Mouse (Mus musculus): ENCODE measurements around the gene Ablim2. TPM values are rescaled to one million over a fixed set of nuclear protein-coding genes. Genes with fewer than 3 reads are reported as not detected.

The Ablim2 gene
- polyA plus RNA-seq, 1 experiment from 2014 or later = 0.40 TPM

- no peaks in the 10 kb centered on the region for H3K36me3 ChIP-seq (ENCODE audit: inconsistent target)
- 85% methylated on average over 3 of the region's 3 CpGs for WGBS (ENCODE audit: missing documents)
- H3K4me3 ChIP-seq (ENCODE audit: inconsistent target) = no peak overlapping the region
- H3K79me2 ChIP-seq (ENCODE audit: inconsistent target) = no peaks in the 10 kb centered on the region
- H3K27ac ChIP-seq = no peak overlapping the region
Observed at GRCm38 (mm10) chr5:35830101-35830500, 72.4 kb downstream of the Ablim2 start.

- Histone ChIP-seq H3K36me3 (ENCODE audit: inconsistent target) (no peaks in the 10 kb centered on the region), H3K79me2 (ENCODE audit: inconsistent target) (no peaks in the 10 kb centered on the region), H3K27ac (no peak overlapping the region), H3K4me3 (ENCODE audit: inconsistent target) (no peak overlapping the region)
- WGBS (ENCODE audit: missing documents) = 93% methylated on average over 4 of the region's 4 CpGs
Observed at GRCm38 (mm10) chr5:35833881-35834280, 76.2 kb downstream of the Ablim2 start.

- WGBS (ENCODE audit: missing documents) = 95% methylated on average over 14 of the region's 15 CpGs
- H3K4me3 ChIP-seq (ENCODE audit: inconsistent target) = no peak overlapping the region
Observed at GRCm38 (mm10) chr5:35836992-35837391, 79.3 kb downstream of the Ablim2 start.

GRCm38 (mm10) chr5:35839262-35839661 is 81.6 kb downstream of the Ablim2 start:
- no peaks in the 10 kb centered on the region for H3K36me3 ChIP-seq (ENCODE audit: inconsistent target)
- H3K4me3 ChIP-seq (ENCODE audit: inconsistent target) = no peak overlapping the region
- H3K79me2 ChIP-seq (ENCODE audit: inconsistent target) = no peaks in the 10 kb centered on the region
- WGBS (ENCODE audit: missing documents) = 58% methylated on average over 2 of the region's 2 CpGs
- no peak overlapping the region for H3K27ac ChIP-seq

More at GRCm38 (mm10) chr5:35836992-35837391, 79.3 kb downstream of the Ablim2 start:
- Histone ChIP-seq H3K79me2 (ENCODE audit: inconsistent target) (no peaks in the 10 kb centered on the region), H3K36me3 (ENCODE audit: inconsistent target) (no peaks in the 10 kb centered on the region), H3K27ac (no peak overlapping the region)

GRCm38 (mm10) chr5:35851485-35851884 is 93.8 kb downstream of the Ablim2 start:
- H3K36me3 ChIP-seq (ENCODE audit: inconsistent target) = no peaks in the 10 kb centered on the region
- WGBS (ENCODE audit: missing documents) = 65% methylated on average over 5 of the region's 5 CpGs
- no peaks in the 10 kb centered on the region for H3K79me2 ChIP-seq (ENCODE audit: inconsistent target)
- no peak overlapping the region for H3K27ac ChIP-seq
- H3K4me3 ChIP-seq (ENCODE audit: inconsistent target) = no peak overlapping the region

GRCm38 (mm10) chr5:35853463-35853862 is 95.8 kb downstream of the Ablim2 start:
- 94% methylated on average over 4 of the region's 4 CpGs for WGBS (ENCODE audit: missing documents)
- Histone ChIP-seq H3K4me3 (ENCODE audit: inconsistent target) (no peak overlapping the region), H3K36me3 (ENCODE audit: inconsistent target) (no peaks in the 10 kb centered on the region), H3K27ac (no peak overlapping the region), H3K79me2 (ENCODE audit: inconsistent target) (no peaks in the 10 kb centered on the region)

GRCm38 (mm10) chr5:35856245-35856644 is 98.6 kb downstream of the Ablim2 start:
- WGBS (ENCODE audit: missing documents) = 60% methylated on average over 3 of the region's 3 CpGs

GRCm38 (mm10) chr5:35858069-35858468 is 100.4 kb downstream of the Ablim2 start:
- Histone ChIP-seq H3K36me3 (ENCODE audit: inconsistent target) (no peaks in the 10 kb centered on the region), H3K4me3 (ENCODE audit: inconsistent target) (no peak overlapping the region), H3K27ac (no peak overlapping the region), H3K79me2 (ENCODE audit: inconsistent target) (no peaks in the 10 kb centered on the region)
- 28% methylated on average over 6 of the region's 6 CpGs for WGBS (ENCODE audit: missing documents)

More at GRCm38 (mm10) chr5:35856245-35856644, 98.6 kb downstream of the Ablim2 start:
- Histone ChIP-seq H3K36me3 (ENCODE audit: inconsistent target) (no peaks in the 10 kb centered on the region), H3K79me2 (ENCODE audit: inconsistent target) (no peaks in the 10 kb centered on the region), H3K27ac (no peak overlapping the region), H3K4me3 (ENCODE audit: inconsistent target) (no peak overlapping the region)

- H3K27ac ChIP-seq = no peak overlapping the region
- H3K4me3 ChIP-seq (ENCODE audit: inconsistent target) = no peak overlapping the region
- WGBS (ENCODE audit: missing documents) = 86% methylated on average over 1 of the region's 2 CpGs
- H3K79me2 ChIP-seq (ENCODE audit: inconsistent target) = no peaks in the 10 kb centered on the region
- no peaks in the 10 kb centered on the region for H3K36me3 ChIP-seq (ENCODE audit: inconsistent target)
Observed at GRCm38 (mm10) chr5:35861456-35861855, 103.8 kb downstream of the Ablim2 start.

- WGBS (ENCODE audit: missing documents) = 77% methylated on average over 4 of the region's 4 CpGs
- no peaks in the 10 kb centered on the region for H3K79me2 ChIP-seq (ENCODE audit: inconsistent target)
- no peak overlapping the region for H3K4me3 ChIP-seq (ENCODE audit: inconsistent target)
- H3K27ac ChIP-seq = no peak overlapping the region
- no peaks in the 10 kb centered on the region for H3K36me3 ChIP-seq (ENCODE audit: inconsistent target)
Observed at GRCm38 (mm10) chr5:35869973-35870372, 112.3 kb downstream of the Ablim2 start.

GRCm38 (mm10) chr5:35870408-35871012 is 112.8 kb downstream of the Ablim2 start:
- WGBS (ENCODE audit: missing documents) = 61% methylated on average over 8 of the region's 8 CpGs
- Histone ChIP-seq H3K27ac (no peak overlapping the region), H3K4me3 (ENCODE audit: inconsistent target) (no peak overlapping the region), H3K36me3 (ENCODE audit: inconsistent target) (no peaks in the 10 kb centered on the region), H3K79me2 (ENCODE audit: inconsistent target) (no peaks in the 10 kb centered on the region)

- Histone ChIP-seq H3K79me2 (ENCODE audit: inconsistent target) (no peaks in the 10 kb centered on the region), H3K36me3 (ENCODE audit: inconsistent target) (no peaks in the 10 kb centered on the region), H3K4me3 (ENCODE audit: inconsistent target) (no peak overlapping the region), H3K27ac (no peak overlapping the region)
- WGBS (ENCODE audit: missing documents) = 76% methylated on average over 4 of the region's 4 CpGs
Observed at GRCm38 (mm10) chr5:35873382-35873781, 115.7 kb downstream of the Ablim2 start.

- no peak overlapping the region for H3K27ac ChIP-seq
- 82% methylated on average over 5 of the region's 5 CpGs for WGBS (ENCODE audit: missing documents)
- no peaks in the 10 kb centered on the region for H3K36me3 ChIP-seq (ENCODE audit: inconsistent target)
- H3K79me2 ChIP-seq (ENCODE audit: inconsistent target) = no peaks in the 10 kb centered on the region
- H3K4me3 ChIP-seq (ENCODE audit: inconsistent target) = no peak overlapping the region
Observed at GRCm38 (mm10) chr5:35876236-35876635, 118.6 kb downstream of the Ablim2 start.

- Histone ChIP-seq H3K4me3 (ENCODE audit: inconsistent target) (no peak overlapping the region), H3K36me3 (ENCODE audit: inconsistent target) (no peaks in the 10 kb centered on the region), H3K27ac (no peak overlapping the region), H3K79me2 (ENCODE audit: inconsistent target) (no peaks in the 10 kb centered on the region)
- 95% methylated on average over 8 of the region's 8 CpGs for WGBS (ENCODE audit: missing documents)
Observed at GRCm38 (mm10) chr5:35879199-35879598, 121.5 kb downstream of the Ablim2 start.

- no peaks in the 10 kb centered on the region for H3K36me3 ChIP-seq (ENCODE audit: inconsistent target)
- no peak overlapping the region for H3K27ac ChIP-seq
- no peak overlapping the region for H3K4me3 ChIP-seq (ENCODE audit: inconsistent target)
- H3K79me2 ChIP-seq (ENCODE audit: inconsistent target) = no peaks in the 10 kb centered on the region
- WGBS (ENCODE audit: missing documents) = 81% methylated on average over 9 of the region's 9 CpGs
Observed at GRCm38 (mm10) chr5:35882391-35882790, 124.7 kb downstream of the Ablim2 start.

GRCm38 (mm10) chr5:35884262-35884661 is 126.6 kb downstream of the Ablim2 start:
- H3K27ac ChIP-seq = no peak overlapping the region
- H3K79me2 ChIP-seq (ENCODE audit: inconsistent target) = no peaks in the 10 kb centered on the region
- no peak overlapping the region for H3K4me3 ChIP-seq (ENCODE audit: inconsistent target)
- no peaks in the 10 kb centered on the region for H3K36me3 ChIP-seq (ENCODE audit: inconsistent target)
- WGBS (ENCODE audit: missing documents) = 60% methylated on average over 11 of the region's 11 CpGs
